Mouse (Mus musculus): ENCODE results near the gene Ect2l. TPM values are rescaled to one million over a fixed set of nuclear protein-coding genes. Genes with fewer than 3 reads are reported as not detected.
A peak's percentile ranks its signal among the peaks of the same experiment; 100 is the strongest.

The Ect2l gene
- polyA plus RNA-seq, 1 experiment from 2014 or later: 0.21 TPM

DNA sequence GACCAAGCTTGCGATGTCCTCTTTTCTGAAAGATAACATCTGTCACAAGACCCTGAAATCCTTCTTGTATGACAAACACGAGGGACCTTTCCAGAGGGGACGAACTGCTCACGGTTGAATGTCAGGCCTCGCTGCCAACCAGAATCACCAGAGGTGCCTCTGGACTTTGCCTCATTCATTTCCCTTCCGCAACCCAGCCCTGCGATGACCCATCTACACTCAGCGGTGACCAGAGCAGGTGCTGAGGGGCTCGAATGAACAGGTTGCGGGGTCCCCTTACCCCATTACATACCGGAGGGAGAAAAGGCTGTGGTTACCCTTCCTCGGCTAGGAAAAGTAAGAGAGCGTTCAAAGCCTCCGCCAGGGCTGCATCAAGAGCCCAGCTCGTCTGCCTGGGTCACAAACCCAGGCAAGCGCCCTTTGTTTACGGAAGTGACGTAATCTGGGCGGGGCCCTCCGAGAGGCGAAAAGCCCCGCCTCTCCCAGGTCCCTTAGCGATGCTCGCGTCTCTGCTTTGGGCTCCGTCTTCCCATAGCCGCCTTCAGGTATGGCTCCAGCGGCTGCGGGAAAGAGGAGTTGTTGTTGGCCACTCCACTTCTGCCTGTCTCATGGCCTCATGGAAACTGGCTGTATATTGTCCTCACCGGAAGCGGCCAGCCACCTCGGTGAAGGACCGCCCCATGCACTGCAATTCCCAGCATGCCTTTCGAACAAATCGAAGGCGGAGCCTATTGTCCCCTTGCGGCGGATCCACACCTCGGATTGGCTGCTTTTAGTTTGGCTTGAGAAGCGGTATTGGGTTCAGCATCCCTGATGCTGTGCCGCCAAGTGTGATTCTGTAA is 24.1 kb upstream of the Ect2l start, which contains the start of gene Ccdc28a:
Ccdc28a (minus strand) TSS at position 439 of the 842 bp plus-strand sequence.
- Histone ChIP-seq H3K4me3 (ENCODE audit: low read depth, low read length) (peak within 1 kb of the TSS; percentile 70), H3K4me2 (replicated peaks; ENCODE audit: low read depth) (peak within 1 kb of the TSS; percentile 60), H3K27ac (replicated peaks) (peak within 1 kb of the TSS; percentile 79), H3K9me3 (ENCODE audit: control insufficient read depth, low read length) (no peaks in the 10 kb centered on the region), H3K4me1 (replicated peaks; ENCODE audit: control insufficient read depth, insufficient read depth) (no peaks in the 10 kb centered on the region), H3K9ac (ENCODE audit: low read length) (peak within 1 kb of the TSS; percentile 58), H3K36me3 (ENCODE audit: control insufficient read depth, insufficient read depth, low read length) (no peaks in the 10 kb centered on the region), H3K27me3 (ENCODE audit: control insufficient read depth, insufficient read depth, low read length) (no peaks in the 10 kb centered on the region)
- no peak for TF ChIP-seq EP300 (optimal IDR thresholded peaks at IDR 0.05)
- TF ChIP-seq CTCF (IDR thresholded peaks at IDR 0.05; ENCODE audit: low read depth): peak; percentile 49
- DNase-seq (ENCODE audit: low spot score) (peak; percentile 94), ATAC-seq (ENCODE audit: low FRiP score, low TSS enrichment) (peak; percentile 97)
- under 1% methylated on average over 41 of the region's 41 CpGs for WGBS

GRCm38 (mm10) chr10:18233891-18234290 is 23.2 kb upstream of the Ect2l start:
- TF ChIP-seq EP300 (optimal IDR thresholded peaks at IDR 0.05) (no peak), CTCF (IDR thresholded peaks at IDR 0.05; ENCODE audit: low read depth) (peak; percentile 63)
- DNase-seq (ENCODE audit: low spot score) (no peak), ATAC-seq (ENCODE audit: low FRiP score, low TSS enrichment) (no peak)
- no peaks in the 10 kb centered on the region for H3K9me3 ChIP-seq (ENCODE audit: control insufficient read depth, low read length)
- no peak overlapping the region for H3K9ac ChIP-seq (ENCODE audit: low read length)
- WGBS: 45% methylated on average over 3 of the region's 3 CpGs
- no peak overlapping the region for H3K27ac ChIP-seq (replicated peaks)
- no peaks in the 10 kb centered on the region for H3K36me3 ChIP-seq (ENCODE audit: control insufficient read depth, insufficient read depth, low read length)
- H3K4me1 ChIP-seq (replicated peaks; ENCODE audit: control insufficient read depth, insufficient read depth): no peaks in the 10 kb centered on the region
- no peak overlapping the region; the same call in 1 of the 2 replicates for H3K4me2 ChIP-seq (replicated peaks; ENCODE audit: low read depth)
- H3K27me3 ChIP-seq (ENCODE audit: control insufficient read depth, insufficient read depth, low read length): no peaks in the 10 kb centered on the region
- H3K4me3 ChIP-seq (ENCODE audit: low read depth, low read length): no peak overlapping the region

DNA sequence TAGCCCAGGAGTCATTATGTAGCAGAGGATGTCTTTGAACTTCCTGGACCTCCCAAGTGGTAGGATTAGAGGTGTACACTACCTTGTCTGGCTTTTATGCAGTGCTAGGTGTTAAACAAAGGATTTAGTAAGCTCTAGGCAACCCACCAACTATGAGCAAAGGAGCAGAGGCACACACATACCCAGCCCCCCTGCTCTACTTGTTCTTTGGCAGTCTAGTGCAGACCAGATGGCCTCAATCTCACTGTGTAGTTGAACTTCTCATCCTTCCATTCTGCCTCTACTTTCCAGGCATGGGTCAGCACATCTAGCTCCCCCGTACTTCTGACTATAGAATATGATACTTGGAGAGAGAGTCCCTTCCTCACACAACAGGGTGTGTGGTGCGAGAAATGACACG is 13.7 kb upstream of the Ect2l start:
- H3K9me3 ChIP-seq (ENCODE audit: control insufficient read depth, low read length): no peaks in the 10 kb centered on the region
- 80% methylated on average over 3 of the region's 3 CpGs for WGBS
- no peak overlapping the region for H3K27ac ChIP-seq (replicated peaks)
- no peaks in the 10 kb centered on the region for H3K4me1 ChIP-seq (replicated peaks; ENCODE audit: control insufficient read depth, insufficient read depth)
- TF ChIP-seq EP300 (optimal IDR thresholded peaks at IDR 0.05): no peak
- no peak for TF ChIP-seq CTCF (IDR thresholded peaks at IDR 0.05; ENCODE audit: low read depth)
- no peak overlapping the region for H3K4me3 ChIP-seq (ENCODE audit: low read depth, low read length)
- H3K27me3 ChIP-seq (ENCODE audit: control insufficient read depth, insufficient read depth, low read length): no peaks in the 10 kb centered on the region
- H3K4me2 ChIP-seq (replicated peaks; ENCODE audit: low read depth): no peak overlapping the region
- ATAC-seq (ENCODE audit: low FRiP score, low TSS enrichment): no peak; the same call in 1 of the 2 replicates
- H3K9ac ChIP-seq (ENCODE audit: low read length): no peak overlapping the region
- no peaks in the 10 kb centered on the region; the same call in 1 of the 2 replicates for H3K36me3 ChIP-seq (ENCODE audit: control insufficient read depth, insufficient read depth, low read length)
- DNase-seq (ENCODE audit: low spot score): no peak

- Histone ChIP-seq H3K4me3 (ENCODE audit: low read depth, low read length) (no peak overlapping the region), H3K9me3 (ENCODE audit: control insufficient read depth, low read length) (no peaks in the 10 kb centered on the region), H3K27me3 (ENCODE audit: control insufficient read depth, insufficient read depth, low read length) (no peaks in the 10 kb centered on the region), H3K4me1 (replicated peaks; ENCODE audit: control insufficient read depth, insufficient read depth) (no peaks in the 10 kb centered on the region), H3K36me3 (ENCODE audit: control insufficient read depth, insufficient read depth, low read length) (no peaks in the 10 kb centered on the region; the same call in 1 of the 2 replicates), H3K4me2 (replicated peaks; ENCODE audit: low read depth) (no peak overlapping the region), H3K9ac (ENCODE audit: low read length) (no peak overlapping the region), H3K27ac (replicated peaks) (no peak overlapping the region)
- ATAC-seq (ENCODE audit: low FRiP score, low TSS enrichment): no peak
- DNase-seq (ENCODE audit: low spot score): no peak
- TF ChIP-seq EP300 (optimal IDR thresholded peaks at IDR 0.05): no peak
- no peak for TF ChIP-seq CTCF (IDR thresholded peaks at IDR 0.05; ENCODE audit: low read depth)
- 50% methylated on average over 10 of the region's 10 CpGs for WGBS
Measured at GRCm38 (mm10) chr10:18219351-18219750, 8.7 kb upstream of the Ect2l start.

DNA sequence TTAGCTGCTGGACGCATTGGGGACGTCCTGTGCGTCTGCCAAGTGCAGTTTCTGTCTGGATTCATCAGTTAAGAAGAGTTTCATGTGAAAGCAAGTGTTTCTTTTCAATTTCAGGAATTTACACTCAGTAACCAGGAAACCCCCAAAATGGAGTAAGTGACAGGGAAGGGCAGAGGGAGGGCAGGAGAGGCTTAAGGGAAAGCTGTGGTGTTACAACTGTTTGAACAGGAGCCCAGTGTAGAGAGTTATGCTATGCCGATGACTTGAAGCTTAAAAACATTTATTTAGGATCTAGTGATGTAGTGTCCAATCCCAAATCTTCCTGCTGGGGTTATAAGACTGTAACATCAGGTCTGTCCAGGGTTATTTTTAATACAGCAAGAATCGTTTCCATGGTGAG is 3.4 kb upstream of the Ect2l start:
- Histone ChIP-seq H3K4me3 (ENCODE audit: low read depth, low read length) (no peak overlapping the region), H3K4me1 (replicated peaks; ENCODE audit: control insufficient read depth, insufficient read depth) (0 out of 2 replicates have a peak, but pooled peaks cover 3% of the 10 kb centered on the region), H3K4me2 (replicated peaks; ENCODE audit: low read depth) (0 out of 2 replicates have a peak overlapping the region, but pooled peaks have one; percentile 8), H3K27ac (replicated peaks) (no peak overlapping the region), H3K27me3 (ENCODE audit: control insufficient read depth, insufficient read depth, low read length) (no peaks in the 10 kb centered on the region), H3K9me3 (ENCODE audit: control insufficient read depth, low read length) (no peaks in the 10 kb centered on the region), H3K9ac (ENCODE audit: low read length) (no peak overlapping the region), H3K36me3 (ENCODE audit: control insufficient read depth, insufficient read depth, low read length) (no peaks in the 10 kb centered on the region)
- 50% methylated on average over 5 of the region's 5 CpGs for WGBS
- 0 out of 2 replicates have a peak, but pooled peaks have one; percentile 26 for ATAC-seq (ENCODE audit: low FRiP score, low TSS enrichment)
- no peak for DNase-seq (ENCODE audit: low spot score)
- TF ChIP-seq EP300 (optimal IDR thresholded peaks at IDR 0.05) (no peak), CTCF (IDR thresholded peaks at IDR 0.05; ENCODE audit: low read depth) (no peak)

GRCm38 (mm10) chr10:18213373-18213772 is 2.7 kb upstream of the Ect2l start:
- TF ChIP-seq CTCF (IDR thresholded peaks at IDR 0.05; ENCODE audit: low read depth) (no peak), EP300 (optimal IDR thresholded peaks at IDR 0.05) (no peak)
- Histone ChIP-seq H3K27me3 (ENCODE audit: control insufficient read depth, insufficient read depth, low read length) (no peaks in the 10 kb centered on the region), H3K9me3 (ENCODE audit: control insufficient read depth, low read length) (no peaks in the 10 kb centered on the region), H3K27ac (replicated peaks) (no peak overlapping the region), H3K4me2 (replicated peaks; ENCODE audit: low read depth) (no peak overlapping the region), H3K4me3 (ENCODE audit: low read depth, low read length) (no peak overlapping the region), H3K4me1 (replicated peaks; ENCODE audit: control insufficient read depth, insufficient read depth) (0 out of 2 replicates have a peak, but pooled peaks cover 3% of the 10 kb centered on the region), H3K36me3 (ENCODE audit: control insufficient read depth, insufficient read depth, low read length) (no peaks in the 10 kb centered on the region), H3K9ac (ENCODE audit: low read length) (no peak overlapping the region)
- no peak for DNase-seq (ENCODE audit: low spot score)
- ATAC-seq (ENCODE audit: low FRiP score, low TSS enrichment): no peak
- WGBS: 79% methylated on average over 4 of the region's 4 CpGs
